Mouse (Mus musculus): ENCODE data around the gene Pigu.

GRCm38 (mm10) chr2:155330811-155331210 lies 26.4 kb downstream of the Pigu start:
- TF ChIP-seq POLR2A (IDR thresholded peaks at IDR 0.05; ENCODE audit: control insufficient read depth, extremely low read depth, insufficient read depth, low read length, poor library complexity) (no peak), CTCF (IDR thresholded peaks at IDR 0.05; ENCODE audit: borderline replicate concordance, control insufficient read depth, extremely low read depth, insufficient read depth, low read length, poor library complexity) (no peak)
